Mouse (Mus musculus): ENCODE measurements around the gene Tmem132c.

Tmem132c gene

GRCm38 (mm10) chr5:127611881-127612280 is 370.3 kb downstream of the Tmem132c start:
- DNase-seq, result no peak

- no peak for DNase-seq
These were observed 370.8 kb downstream of the Tmem132c start for GRCm38 (mm10) chr5:127612397-127612796.
